Mouse (Mus musculus): ENCODE measurements at regions not wholly inside any gene's neighbourhood (a gene's known extent, or its start where the extent isn't known, plus 50 kb on each side); places are given as distances from the start of the nearest gene placed in this dataset.

- no peak for ATAC-seq (ENCODE audit: insufficient read depth)
- 63% methylated on average over 3 of the region's 3 CpGs for WGBS (ENCODE audit: insufficient replicate concordance)
- H3K4me2 ChIP-seq (ENCODE audit: low read depth): no peak overlapping the region
- no peaks in the 10 kb centered on the region for H3K36me3 ChIP-seq (replicated peaks; ENCODE audit: control insufficient read depth, insufficient read depth, low read depth)
- DNase-seq (ENCODE audit: low read depth in 3 of 3, low spot score in 3 of 3): no peak
- no peaks in the 10 kb centered on the region for H3K9me3 ChIP-seq (ENCODE audit: control insufficient read depth, low read length)
- no peak overlapping the region for H3K9ac ChIP-seq (replicated peaks)
- TF ChIP-seq EP300 (IDR thresholded peaks at IDR 0.05; ENCODE audit: low read depth): no peak
- no peak overlapping the region for H3K27ac ChIP-seq
- H3K27me3 ChIP-seq (ENCODE audit: control insufficient read depth, insufficient read depth, low read length): no peaks in the 10 kb centered on the region
- H3K4me1 ChIP-seq (replicated peaks; ENCODE audit: control insufficient read depth in 2 of 2, insufficient read depth in 2 of 2, low read length in 1 of 2): no peaks in the 10 kb centered on the region
- no peak overlapping the region for H3K4me3 ChIP-seq (ENCODE audit: insufficient read depth in 1 of 2, low read depth in 2 of 2, low read length in 2 of 2)
These were observed 590.1 kb downstream of the Kctd12 start for GRCm38 (mm10) chr14:102392351-102392750.

- H3K9me3 ChIP-seq (ENCODE audit: control insufficient read depth, low read length): no peaks in the 10 kb centered on the region
- no peak overlapping the region for H3K27ac ChIP-seq
- H3K27me3 ChIP-seq (ENCODE audit: control insufficient read depth, insufficient read depth, low read length): no peaks in the 10 kb centered on the region
- H3K4me3 ChIP-seq (ENCODE audit: insufficient read depth in 1 of 2, low read depth in 2 of 2, low read length in 2 of 2): no peak overlapping the region
- H3K4me1 ChIP-seq (replicated peaks; ENCODE audit: control insufficient read depth in 2 of 2, insufficient read depth in 2 of 2, low read length in 1 of 2): no peaks in the 10 kb centered on the region
- WGBS (ENCODE audit: insufficient replicate concordance): 66% methylated on average over 5 of the region's 5 CpGs
- TF ChIP-seq EP300 (IDR thresholded peaks at IDR 0.05; ENCODE audit: low read depth): no peak
- no peak for TF ChIP-seq CTCF (IDR thresholded peaks at IDR 0.05; ENCODE audit: low read depth)
- no peak for ATAC-seq (ENCODE audit: insufficient read depth)
- H3K9ac ChIP-seq (replicated peaks): no peak overlapping the region
- no peak for DNase-seq (ENCODE audit: low read depth in 3 of 3, low spot score in 3 of 3)
- no peak overlapping the region for H3K4me2 ChIP-seq (ENCODE audit: low read depth)
- H3K36me3 ChIP-seq (replicated peaks; ENCODE audit: control insufficient read depth, insufficient read depth, low read depth): no peaks in the 10 kb centered on the region
These were observed 609.4 kb downstream of the Kctd12 start for GRCm38 (mm10) chr14:102372994-102373567.

GRCm38 (mm10) chr14:102361589-102361988 is 620.8 kb downstream of the Kctd12 start:
- Histone ChIP-seq H3K4me2 (ENCODE audit: low read depth) (no peak overlapping the region), H3K9me3 (ENCODE audit: control insufficient read depth, low read length) (no peaks in the 10 kb centered on the region), H3K4me3 (ENCODE audit: insufficient read depth in 1 of 2, low read depth in 2 of 2, low read length in 2 of 2) (no peak overlapping the region), H3K4me1 (replicated peaks; ENCODE audit: control insufficient read depth in 2 of 2, insufficient read depth in 2 of 2, low read length in 1 of 2) (no peaks in the 10 kb centered on the region), H3K27me3 (ENCODE audit: control insufficient read depth, insufficient read depth, low read length) (no peaks in the 10 kb centered on the region), H3K9ac (replicated peaks) (no peak overlapping the region), H3K36me3 (replicated peaks; ENCODE audit: control insufficient read depth, insufficient read depth, low read depth) (no peaks in the 10 kb centered on the region), H3K27ac (no peak overlapping the region)
- DNase-seq (ENCODE audit: low read depth in 3 of 3, low spot score in 3 of 3) (no peak), ATAC-seq (ENCODE audit: insufficient read depth) (no peak)
- no peak for TF ChIP-seq EP300 (IDR thresholded peaks at IDR 0.05; ENCODE audit: low read depth)
- TF ChIP-seq CTCF (IDR thresholded peaks at IDR 0.05; ENCODE audit: low read depth): no peak
- WGBS (ENCODE audit: insufficient replicate concordance): 50% methylated on average over 2 of the region's 2 CpGs

- H3K27ac ChIP-seq: no peak overlapping the region
- no peak overlapping the region for H3K9ac ChIP-seq (replicated peaks)
- no peaks in the 10 kb centered on the region for H3K27me3 ChIP-seq (ENCODE audit: control insufficient read depth, insufficient read depth, low read length)
- H3K4me2 ChIP-seq (ENCODE audit: low read depth): no peak overlapping the region
- no peak for TF ChIP-seq CTCF (IDR thresholded peaks at IDR 0.05; ENCODE audit: low read depth)
- TF ChIP-seq EP300 (IDR thresholded peaks at IDR 0.05; ENCODE audit: low read depth): no peak
- H3K4me3 ChIP-seq (ENCODE audit: insufficient read depth in 1 of 2, low read depth in 2 of 2, low read length in 2 of 2): no peak overlapping the region
- H3K9me3 ChIP-seq (ENCODE audit: control insufficient read depth, low read length): no peaks in the 10 kb centered on the region
- H3K4me1 ChIP-seq (replicated peaks; ENCODE audit: control insufficient read depth in 2 of 2, insufficient read depth in 2 of 2, low read length in 1 of 2): no peaks in the 10 kb centered on the region
- no peak for DNase-seq (ENCODE audit: low read depth in 3 of 3, low spot score in 3 of 3)
- ATAC-seq (ENCODE audit: insufficient read depth): no peak
- H3K36me3 ChIP-seq (replicated peaks; ENCODE audit: control insufficient read depth, insufficient read depth, low read depth): no peaks in the 10 kb centered on the region
These were observed 599.7 kb downstream of the Lmo7 start for GRCm38 (mm10) chr14:102329409-102329808.

GRCm38 (mm10) chr14:102306332-102306731 is 576.6 kb downstream of the Lmo7 start:
- Histone ChIP-seq H3K36me3 (replicated peaks; ENCODE audit: control insufficient read depth, insufficient read depth, low read depth) (no peaks in the 10 kb centered on the region), H3K9ac (replicated peaks) (no peak overlapping the region), H3K4me3 (ENCODE audit: insufficient read depth in 1 of 2, low read depth in 2 of 2, low read length in 2 of 2) (no peak overlapping the region), H3K4me2 (ENCODE audit: low read depth) (no peak overlapping the region), H3K4me1 (replicated peaks; ENCODE audit: control insufficient read depth in 2 of 2, insufficient read depth in 2 of 2, low read length in 1 of 2) (no peaks in the 10 kb centered on the region), H3K27ac (no peak overlapping the region), H3K27me3 (ENCODE audit: control insufficient read depth, insufficient read depth, low read length) (no peaks in the 10 kb centered on the region), H3K9me3 (ENCODE audit: control insufficient read depth, low read length) (no peaks in the 10 kb centered on the region)
- ATAC-seq (ENCODE audit: insufficient read depth): no peak
- WGBS (ENCODE audit: insufficient replicate concordance): 57% methylated on average over 6 of the region's 6 CpGs
- TF ChIP-seq CTCF (IDR thresholded peaks at IDR 0.05; ENCODE audit: low read depth) (no peak), EP300 (IDR thresholded peaks at IDR 0.05; ENCODE audit: low read depth) (no peak)
- no peak for DNase-seq (ENCODE audit: low read depth in 3 of 3, low spot score in 3 of 3)
